Mouse (Mus musculus): ENCODE measurements at regions not wholly inside any gene's neighbourhood (a gene's known extent, or its start where the extent isn't known, plus 50 kb on each side); places are given as distances from the start of the nearest gene placed in this dataset.

DNA sequence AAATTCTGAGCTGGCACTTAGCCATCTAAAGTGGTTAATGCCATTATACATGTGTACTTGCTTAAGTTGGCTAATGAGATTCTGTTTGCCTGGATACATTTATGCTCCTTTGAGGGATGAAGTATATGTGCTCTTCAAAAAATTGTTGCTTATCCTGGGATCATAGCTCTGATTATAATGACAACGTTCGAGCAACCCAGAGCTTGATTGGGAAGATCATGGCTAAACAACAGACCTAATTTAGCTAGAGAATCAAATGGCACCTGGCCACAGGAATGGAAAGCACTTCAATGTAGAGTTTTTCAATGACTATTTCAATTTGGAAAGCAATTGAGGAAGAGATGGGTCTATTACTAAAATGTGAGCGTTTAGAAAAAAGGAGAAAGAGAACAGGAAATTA is 553.7 kb upstream of the Frg1 start:
- no peak for TF ChIP-seq CTCF (IDR thresholded peaks at IDR 0.05; ENCODE audit: low read depth)
- no peak for TF ChIP-seq EP300 (IDR thresholded peaks at IDR 0.05; ENCODE audit: low read depth)

Data from liver, embryonic 14.5 days (tissue).